Mouse (Mus musculus): Measurements from ENCODE around the gene Aasdh. TPM values are rescaled to one million over a fixed set of nuclear protein-coding genes. Genes with fewer than 3 reads are reported as not detected.
A peak's percentile ranks its signal among the peaks of the same experiment; 100 is the strongest.

Gene Aasdh
- polyA plus RNA-seq, 1 experiment from 2014 or later = 23.2 TPM

- peak; percentile 91 for DNase-seq (ENCODE audit: low spot score)
- Histone ChIP-seq H3K27ac (replicated peaks) (no peak overlapping the region), H3K4me1 (peaks cover 30% of the 10 kb centered on the region), H3K4me3 (no peak overlapping the region), H3K27me3 (replicated peaks; ENCODE audit: low read depth, poor library complexity, severe bottlenecking) (peaks cover 46% of the 10 kb centered on the region), H3K9me3 (no peaks in the 10 kb centered on the region), H3K36me3 (replicated peaks) (peaks cover 63% of the 10 kb centered on the region)
- 17% methylated on average over 10 of the region's 10 CpGs for WGBS
These were observed 51.8 kb downstream of the Aasdh start for GRCm38 (mm10) chr5:76853549-76853948.

- Histone ChIP-seq H3K4me3 (no peak overlapping the region), H3K4me1 (peaks cover 11% of the 10 kb centered on the region), H3K27me3 (replicated peaks; ENCODE audit: low read depth, poor library complexity, severe bottlenecking) (peaks cover 24% of the 10 kb centered on the region), H3K36me3 (replicated peaks) (peaks cover 49% of the 10 kb centered on the region), H3K9me3 (no peaks in the 10 kb centered on the region), H3K27ac (replicated peaks) (peak overlapping the region; percentile 35; the same call in 1 of the 2 replicates)
- 83% methylated on average over 4 of the region's 4 CpGs for WGBS
- no peak for DNase-seq (ENCODE audit: low spot score)
These were observed 54.0 kb downstream of the Aasdh start for GRCm38 (mm10) chr5:76851316-76851715.

GRCm38 (mm10) chr5:76847106-76847505, 58.2 kb downstream of the Aasdh start:
- WGBS = 88% methylated on average over 6 of the region's 6 CpGs
- H3K27me3 ChIP-seq (replicated peaks; ENCODE audit: low read depth, poor library complexity, severe bottlenecking) = no peaks in the 10 kb centered on the region
- H3K4me1 ChIP-seq = peaks cover 7% of the 10 kb centered on the region; the same call in 1 of the 2 replicates
- DNase-seq (ENCODE audit: low spot score) = no peak
- peaks cover 35% of the 10 kb centered on the region for H3K36me3 ChIP-seq (replicated peaks)
- H3K4me3 ChIP-seq = no peak overlapping the region
- no peaks in the 10 kb centered on the region for H3K9me3 ChIP-seq
- no peak overlapping the region for H3K27ac ChIP-seq (replicated peaks)

- H3K27me3 ChIP-seq (replicated peaks; ENCODE audit: low read depth, poor library complexity, severe bottlenecking) = no peaks in the 10 kb centered on the region
- WGBS = 93% methylated on average over 14 of the region's 14 CpGs
- H3K9me3 ChIP-seq = no peaks in the 10 kb centered on the region
- peaks cover 3% of the 10 kb centered on the region; the same call in 1 of the 2 replicates for H3K4me1 ChIP-seq
- peaks cover 32% of the 10 kb centered on the region for H3K36me3 ChIP-seq (replicated peaks)
- H3K27ac ChIP-seq (replicated peaks) = no peak overlapping the region
- no peak overlapping the region for H3K4me3 ChIP-seq
- no peak for DNase-seq (ENCODE audit: low spot score)
These were observed 60.6 kb downstream of the Aasdh start for GRCm38 (mm10) chr5:76844618-76845186.

GRCm38 (mm10) chr5:76843851-76844419, 61.4 kb downstream of the Aasdh start:
- WGBS = 89% methylated on average over 9 of the region's 9 CpGs
- Histone ChIP-seq H3K9me3 (no peaks in the 10 kb centered on the region), H3K4me1 (peaks cover 3% of the 10 kb centered on the region; the same call in 1 of the 2 replicates), H3K27me3 (replicated peaks; ENCODE audit: low read depth, poor library complexity, severe bottlenecking) (no peaks in the 10 kb centered on the region), H3K4me3 (no peak overlapping the region), H3K36me3 (replicated peaks) (peaks cover 24% of the 10 kb centered on the region), H3K27ac (replicated peaks) (no peak overlapping the region)
- DNase-seq (ENCODE audit: low spot score) = no peak

GRCm38 (mm10) chr5:76843448-76843847, 61.9 kb downstream of the Aasdh start:
- H3K9me3 ChIP-seq = no peaks in the 10 kb centered on the region
- H3K36me3 ChIP-seq (replicated peaks) = peaks cover 19% of the 10 kb centered on the region
- no peaks in the 10 kb centered on the region for H3K27me3 ChIP-seq (replicated peaks; ENCODE audit: low read depth, poor library complexity, severe bottlenecking)
- no peak overlapping the region for H3K4me3 ChIP-seq
- no peak overlapping the region for H3K27ac ChIP-seq (replicated peaks)
- H3K4me1 ChIP-seq = peaks cover 3% of the 10 kb centered on the region; the same call in 1 of the 2 replicates
- 21% methylated on average over 4 of the region's 4 CpGs for WGBS
- peak; percentile 71 for DNase-seq (ENCODE audit: low spot score)

- Histone ChIP-seq H3K36me3 (replicated peaks) (peaks cover 17% of the 10 kb centered on the region), H3K9me3 (no peaks in the 10 kb centered on the region), H3K4me3 (no peak overlapping the region), H3K4me1 (peaks cover 3% of the 10 kb centered on the region; the same call in 1 of the 2 replicates), H3K27me3 (replicated peaks; ENCODE audit: low read depth, poor library complexity, severe bottlenecking) (no peaks in the 10 kb centered on the region), H3K27ac (replicated peaks) (no peak overlapping the region)
- WGBS = 93% methylated on average over 2 of the region's 2 CpGs
- DNase-seq (ENCODE audit: low spot score) = no peak
These were observed 63.5 kb downstream of the Aasdh start for GRCm38 (mm10) chr5:76841859-76842258.

GRCm38 (mm10) chr5:76839786-76840185, 65.5 kb downstream of the Aasdh start:
- no peaks in the 10 kb centered on the region for H3K27me3 ChIP-seq (replicated peaks; ENCODE audit: low read depth, poor library complexity, severe bottlenecking)
- no peak overlapping the region for H3K27ac ChIP-seq (replicated peaks)
- no peaks in the 10 kb centered on the region for H3K9me3 ChIP-seq
- no peak overlapping the region for H3K4me3 ChIP-seq
- no peak for DNase-seq (ENCODE audit: low spot score)
- H3K4me1 ChIP-seq = peaks cover 3% of the 10 kb centered on the region; the same call in 1 of the 2 replicates
- 87% methylated on average over 6 of the region's 6 CpGs for WGBS
- H3K36me3 ChIP-seq (replicated peaks) = peaks cover 10% of the 10 kb centered on the region; the same call in 1 of the 2 replicates

GRCm38 (mm10) chr5:76837018-76837417, 68.3 kb downstream of the Aasdh start:
- H3K9me3 ChIP-seq = no peaks in the 10 kb centered on the region
- no peaks in the 10 kb centered on the region for H3K27me3 ChIP-seq (replicated peaks; ENCODE audit: low read depth, poor library complexity, severe bottlenecking)
- H3K4me3 ChIP-seq = no peak overlapping the region
- peaks cover 16% of the 10 kb centered on the region; the same call in 1 of the 2 replicates for H3K36me3 ChIP-seq (replicated peaks)
- WGBS = 60% methylated on average over 5 of the region's 5 CpGs
- no peak for DNase-seq (ENCODE audit: low spot score)
- H3K4me1 ChIP-seq = peaks cover 8% of the 10 kb centered on the region
- no peak overlapping the region for H3K27ac ChIP-seq (replicated peaks)

GRCm38 (mm10) chr5:76832529-76833210, 72.6 kb downstream of the Aasdh start:
- H3K27ac ChIP-seq (replicated peaks) = peak overlapping the region; percentile 44; the same call in 1 of the 2 replicates
- H3K4me3 ChIP-seq = no peak overlapping the region
- no peaks in the 10 kb centered on the region for H3K9me3 ChIP-seq
- no peaks in the 10 kb centered on the region for H3K27me3 ChIP-seq (replicated peaks; ENCODE audit: low read depth, poor library complexity, severe bottlenecking)
- WGBS = 71% methylated on average over 17 of the region's 17 CpGs
- no peak for DNase-seq (ENCODE audit: low spot score)
- H3K4me1 ChIP-seq = peaks cover 7% of the 10 kb centered on the region
- H3K36me3 ChIP-seq (replicated peaks) = peaks cover 38% of the 10 kb centered on the region

- no peak for DNase-seq (ENCODE audit: low spot score)
- Histone ChIP-seq H3K9me3 (no peaks in the 10 kb centered on the region), H3K36me3 (replicated peaks) (peaks cover 61% of the 10 kb centered on the region), H3K4me3 (no peak overlapping the region), H3K4me1 (peaks cover 12% of the 10 kb centered on the region), H3K27ac (replicated peaks) (no peak overlapping the region), H3K27me3 (replicated peaks; ENCODE audit: low read depth, poor library complexity, severe bottlenecking) (no peaks in the 10 kb centered on the region)
- WGBS = 86% methylated on average over 7 of the region's 7 CpGs
These were observed 76.6 kb downstream of the Aasdh start for GRCm38 (mm10) chr5:76828527-76829240.

Data from embryonic facial prominence, embryonic 10.5 days (tissue).